Mouse (Mus musculus) urinary bladder, adult 2 months (tissue): ENCODE measurements around the gene Slc4a1. TPM values are rescaled to one million over a fixed set of nuclear protein-coding genes. Genes with fewer than 3 reads are reported as not detected.

Source experiments
- DNase-seq: peaks from one replicate; pipeline ENCODE4 v3.0.0; 2022; ENCODE audit warnings: low spot score
- polyA plus RNA-seq: library from polyadenylated mRNA; depleted of rRNA; stranded (reverse); fragments of >200 nt; gene quantifications from 2 replicates; pipeline ENCODE4 v1.2.3, GENCODE M21; 2012

Gene Slc4a1
- polyA plus RNA-seq, 1 experiment, result not detected

- DNase-seq, result peak; percentile 26
Observed at GRCm38 (mm10) chr11:102375196-102376173, 9.5 kb upstream of the Slc4a1 start.

- DNase-seq, result no peak
Observed at GRCm38 (mm10) chr11:102374108-102374725, 8.2 kb upstream of the Slc4a1 start.

GRCm38 (mm10) chr11:102373646-102374045, 7.6 kb upstream of the Slc4a1 start:
- no peak for DNase-seq

DNA sequence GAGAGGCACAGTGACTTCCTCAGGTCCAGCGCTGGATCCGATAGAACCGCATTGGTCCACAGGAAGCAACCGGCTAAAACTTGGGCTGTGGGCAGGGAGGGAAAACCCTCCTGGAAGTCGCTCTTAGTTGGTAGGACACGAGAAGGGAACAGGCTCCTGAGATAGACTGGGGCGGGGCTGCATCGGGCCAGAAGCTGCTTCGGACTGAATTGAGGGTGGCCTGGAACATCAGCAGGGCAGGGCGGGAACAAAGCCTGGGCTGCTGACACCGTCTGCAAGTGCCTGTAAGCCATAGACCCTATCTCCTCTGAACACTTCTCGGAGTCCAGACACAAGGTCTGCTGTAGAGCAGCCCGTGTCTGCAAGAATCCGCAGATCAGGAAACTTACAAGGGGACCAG, 6.9 kb upstream of the Slc4a1 start:
- DNase-seq, result no peak

DNA sequence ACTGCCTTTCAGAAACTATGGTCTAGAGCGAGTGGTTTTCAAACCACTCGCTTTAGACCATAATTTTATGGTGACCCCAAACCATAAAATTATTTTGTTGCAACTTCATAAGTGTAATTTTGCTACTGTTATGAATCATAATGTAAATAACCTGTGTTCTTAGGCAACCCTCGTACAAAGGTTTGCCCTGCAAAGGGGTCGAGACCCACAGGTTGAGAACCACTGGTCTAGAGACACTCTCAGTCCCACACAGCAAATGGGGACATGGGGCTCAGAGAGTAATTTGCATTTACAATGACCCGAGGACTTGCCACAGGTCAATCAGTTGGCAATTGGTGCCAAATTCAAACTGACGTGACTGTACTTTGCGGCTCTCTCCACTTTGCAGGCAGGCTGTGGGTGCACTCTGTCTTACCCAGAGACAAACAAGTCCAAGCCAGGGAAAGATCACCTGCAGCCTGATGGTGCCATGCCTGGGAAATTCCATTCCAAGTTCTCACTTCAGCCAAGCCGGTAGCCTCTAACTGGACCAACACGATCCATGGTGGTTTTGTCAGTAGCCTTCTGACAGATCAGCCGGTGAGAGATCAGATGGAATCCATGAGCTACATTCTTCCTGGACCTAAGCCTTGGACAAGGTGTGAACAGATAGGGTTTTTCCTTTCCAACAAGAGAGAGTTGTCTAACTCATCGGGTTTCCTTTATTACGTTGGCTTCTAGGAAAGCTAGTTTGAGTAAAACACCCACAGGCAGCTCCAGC, 6.1 kb upstream of the Slc4a1 start:
- no peak for DNase-seq

DNA sequence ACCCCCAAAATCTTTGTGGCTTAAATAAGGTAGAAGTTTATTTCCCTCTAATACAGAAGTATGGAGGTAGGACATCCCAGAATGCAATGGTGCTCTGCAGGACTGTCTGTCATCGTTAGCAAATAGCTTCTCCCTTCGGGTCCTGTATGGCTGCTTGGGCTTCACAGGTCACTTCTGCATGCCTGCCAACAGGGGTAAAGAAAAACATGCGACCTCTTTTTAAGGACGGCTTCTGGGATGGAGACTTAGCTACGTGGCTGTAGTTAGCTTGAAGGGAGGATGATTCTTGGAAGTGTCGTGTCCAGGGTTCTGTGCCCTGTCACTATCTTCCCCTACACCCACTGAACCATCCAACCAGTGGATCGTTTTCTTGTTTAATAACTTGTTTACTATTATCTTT, 4.3 kb upstream of the Slc4a1 start:
- no peak for DNase-seq

DNA sequence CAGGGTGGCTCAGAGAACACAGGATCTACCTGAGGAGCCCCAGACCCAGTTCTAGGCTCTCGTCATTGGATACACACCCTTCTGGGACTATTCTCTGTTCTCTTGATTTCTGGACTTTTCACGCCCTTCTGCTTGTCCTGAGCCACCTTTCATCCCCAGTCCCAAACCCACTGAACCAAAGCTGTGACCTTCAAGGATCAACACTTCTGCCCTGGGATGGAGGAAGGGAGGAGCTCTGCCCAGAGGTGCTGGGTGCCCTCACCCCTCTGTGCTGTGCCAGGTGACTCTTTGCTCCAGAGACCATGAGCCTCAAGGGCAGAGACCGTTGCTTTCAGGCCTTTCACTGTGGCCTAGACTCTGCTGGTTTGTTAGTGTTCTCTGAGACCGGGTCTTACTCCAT, 3.3 kb upstream of the Slc4a1 start:
- DNase-seq, result no peak

GRCm38 (mm10) chr11:102368347-102368746, 2.3 kb upstream of the Slc4a1 start:
- DNase-seq, result no peak

GRCm38 (mm10) chr11:102367504-102368280, 1.7 kb upstream of the Slc4a1 start:
- DNase-seq, result no peak

DNA sequence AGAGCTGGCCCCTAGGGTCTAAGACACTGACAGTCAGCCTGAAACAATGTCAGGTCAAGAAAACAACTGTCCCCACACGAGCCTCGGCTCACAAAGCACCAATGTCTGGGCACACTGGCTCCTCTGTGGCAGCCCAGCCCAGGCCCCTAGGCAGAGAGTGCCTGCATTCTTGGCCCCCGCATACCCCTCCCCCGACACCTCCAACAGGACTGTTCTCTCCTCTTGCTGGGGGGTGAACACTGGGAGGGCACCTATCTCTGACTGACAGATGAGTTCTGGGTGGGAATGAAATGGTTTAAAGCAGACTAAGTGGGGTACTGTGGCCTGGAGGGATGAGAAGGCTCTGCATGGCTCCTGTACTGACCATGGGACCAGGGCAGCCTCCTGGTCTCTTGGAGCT, 304 bp downstream of the Slc4a1 start:
- no peak for DNase-seq

GRCm38 (mm10) chr11:102364570-102365371, 1.2 kb downstream of the Slc4a1 start:
- DNase-seq, result no peak

DNA sequence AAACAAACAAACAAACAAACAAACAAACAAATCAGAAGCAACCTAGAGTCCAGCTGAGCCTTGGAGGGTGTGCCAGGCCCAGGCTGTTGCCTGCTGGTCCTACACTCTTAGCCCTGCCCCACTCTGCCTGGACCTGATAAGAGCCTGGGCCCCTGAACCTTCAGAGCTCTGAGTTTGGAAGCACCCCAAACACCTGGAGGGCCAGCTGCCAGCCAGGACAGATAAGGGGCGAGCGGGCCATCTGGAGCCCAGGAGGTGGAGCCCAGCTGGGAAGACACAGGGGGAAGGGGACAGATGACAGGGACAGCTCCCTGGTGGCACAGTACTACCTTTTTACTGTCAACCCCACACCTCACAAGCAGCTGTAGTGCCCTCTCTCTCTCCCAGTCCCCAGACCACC, 2.4 kb downstream of the Slc4a1 start:
- no peak for DNase-seq

GRCm38 (mm10) chr11:102361776-102362495, 4.1 kb downstream of the Slc4a1 start:
- DNase-seq, result no peak

- DNase-seq, result no peak
Observed at GRCm38 (mm10) chr11:102358365-102358764, 7.6 kb downstream of the Slc4a1 start.

DNA sequence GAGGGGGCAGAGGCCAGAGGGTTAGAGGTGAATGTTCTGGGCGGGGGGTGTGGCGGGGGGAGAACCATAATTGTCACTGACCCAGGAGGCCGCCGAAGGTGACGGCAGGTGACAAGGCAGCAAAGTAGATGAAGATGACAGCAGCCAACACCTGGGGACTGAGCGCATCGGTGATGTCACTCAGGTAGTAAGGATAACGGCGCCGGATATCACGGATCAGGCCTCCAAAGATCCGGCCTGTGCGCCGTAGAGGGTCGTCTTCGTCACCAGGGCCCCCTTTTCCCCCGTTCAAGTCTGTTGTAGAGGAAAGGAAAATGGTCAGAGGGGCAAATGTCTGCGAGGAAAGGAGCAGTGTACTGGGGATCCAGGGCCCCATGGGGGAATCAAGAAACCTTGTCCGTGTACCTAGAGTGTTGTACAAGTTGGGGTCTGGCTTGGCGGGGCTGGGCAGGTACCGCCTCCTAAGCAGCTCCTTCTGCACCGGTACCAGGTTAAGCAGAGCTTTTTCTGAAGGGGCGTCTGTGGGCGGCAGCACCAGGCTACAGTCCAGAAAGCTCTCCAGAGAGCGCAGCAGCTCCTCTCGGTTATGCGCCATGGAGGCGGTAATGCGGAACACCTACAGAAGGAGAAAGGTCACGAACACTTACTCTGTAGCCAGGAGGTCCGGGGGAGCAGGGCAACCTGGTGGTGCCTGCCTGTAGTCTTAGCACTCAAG, 9.2 kb downstream of the Slc4a1 start:
- no peak for DNase-seq

DNA sequence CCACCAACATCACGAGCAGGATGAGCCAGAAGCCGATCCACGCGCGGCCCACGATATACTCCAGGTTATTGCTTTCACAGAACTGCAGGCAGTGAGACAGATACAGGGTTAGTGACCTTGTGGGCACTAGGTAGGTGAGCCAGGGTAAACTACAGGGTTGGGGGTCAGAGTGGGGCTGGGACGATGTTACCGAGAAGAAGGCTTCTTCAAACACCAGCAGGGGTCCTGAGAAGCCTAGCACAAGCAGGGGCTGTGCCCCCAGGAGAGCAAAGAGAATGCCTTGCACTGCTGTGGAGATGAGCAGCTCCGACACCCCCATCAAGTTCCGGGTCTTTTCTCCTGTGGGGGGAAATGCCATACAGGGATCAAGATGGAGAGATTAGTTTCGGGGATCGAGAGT, 9.8 kb downstream of the Slc4a1 start:
- DNase-seq, result no peak

DNA sequence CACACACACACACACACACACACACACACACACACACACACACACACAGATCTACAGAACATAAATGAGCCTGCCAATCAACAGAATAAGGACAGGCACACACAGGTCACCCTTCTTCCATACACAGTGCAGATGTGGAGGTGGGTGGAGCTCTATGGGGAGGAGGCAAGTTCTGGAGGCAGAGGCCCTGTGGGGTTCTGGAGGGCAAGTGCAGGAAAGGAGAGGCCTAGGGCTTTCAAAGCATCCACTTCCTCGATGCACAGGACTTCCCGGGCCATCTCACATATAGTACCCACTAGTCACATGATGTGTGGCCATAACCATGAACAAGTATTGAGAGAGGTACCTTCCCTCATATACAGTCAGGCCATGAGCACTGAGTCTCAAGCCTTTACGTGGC, 10.5 kb downstream of the Slc4a1 start:
- DNase-seq, result no peak

GRCm38 (mm10) chr11:102353021-102353431, 13.0 kb downstream of the Slc4a1 start:
- DNase-seq, result no peak

- DNase-seq, result no peak
Observed at GRCm38 (mm10) chr11:102352378-102352777, 13.6 kb downstream of the Slc4a1 start.
